Mouse (Mus musculus) heart, embryonic 10.5 days (tissue): ENCODE data around the gene Tmem254b. TPM values are rescaled to one million over a fixed set of nuclear protein-coding genes. Genes with fewer than 3 reads are reported as not detected.
"Not testable (repeated sequence)": the region's sequence is repeated elsewhere in the genome, so short reads cannot be mapped to it uniquely, and the experiment has no call there.

Experiments
- DNase-seq: peaks from one replicate; pipeline ENCODE4 v3.0.0-alpha.2; 2017; ENCODE audit warnings: low spot score
- H3K27ac ChIP-seq: fragments of 300-500 bp; sonication (generic); 2 replicates; pipeline ENCODE4 v1.5.1; 2016; ENCODE audit warnings: mild to moderate bottlenecking
- H3K27me3 ChIP-seq: fragments of 300-500 bp; sonication (generic); 2 replicates; pipeline ENCODE4 v1.6.1; 2016; ENCODE audit warnings: mild to moderate bottlenecking; ENCODE audit not compliant: poor library complexity, insufficient read depth, severe bottlenecking
- H3K36me3 ChIP-seq: fragments of 300-500 bp; sonication (generic); 2 replicates; pipeline ENCODE4 v1.6.1; 2016; ENCODE audit warnings: mild to moderate bottlenecking, moderate library complexity
- H3K4me1 ChIP-seq: fragments of 300-500 bp; sonication (generic); 2 replicates; pipeline ENCODE4 v1.6.1; 2016; ENCODE audit warnings: mild to moderate bottlenecking
- H3K4me3 ChIP-seq: fragments of 300-500 bp; sonication (generic); 2 replicates; pipeline ENCODE4 v1.5.1; 2016; ENCODE audit warnings: mild to moderate bottlenecking, moderate library complexity
- H3K9me3 ChIP-seq: fragments of 300-500 bp; sonication (generic); 2 replicates; pipeline ENCODE4 v1.6.1; 2016; ENCODE audit warnings: mild to moderate bottlenecking, moderate library complexity
- WGBS: fragments of 180-500 bp; shearing (Covaris S2); methylation state at CpG from one replicate; pipeline ENCODE4 v1.1.7; 2016; 5-methylcytosine and 5-hydroxymethylcytosine counted together
- polyA plus RNA-seq: library from polyadenylated mRNA; unstranded; fragments of >200 nt; fragmentation: Nextera tagmentation; extraction: Ambion mirVana; gene quantifications from 2 replicates; pipeline ENCODE4 v1.2.1, GENCODE M21; 2016

Tmem254b gene
- 21.3 and 26.4 TPM in 2 replicates for polyA plus RNA-seq

DNA sequence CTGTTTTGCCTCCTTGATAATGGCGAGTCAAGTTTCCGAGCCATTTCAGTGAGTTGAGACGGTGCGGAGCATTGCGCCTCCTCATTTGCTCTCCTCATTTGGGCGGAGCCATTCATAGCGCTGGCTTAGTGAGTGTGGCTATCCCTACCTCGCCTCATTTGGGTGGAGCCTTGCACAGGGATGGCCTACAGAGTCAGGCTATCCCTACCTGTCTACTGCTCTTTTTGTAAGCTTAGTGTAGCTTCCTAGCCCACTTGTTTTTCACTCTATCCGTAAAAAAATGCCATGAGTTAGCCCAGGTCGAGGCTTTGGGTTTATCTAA lies at the start of gene Tmem254b:
Gene Tmem254b (minus strand): TSS at position 116 of the 322 bp plus-strand sequence.
- no CpG with 5 or more reads among the region's 10 CpGs for WGBS
- H3K27ac ChIP-seq, H3K4me3 ChIP-seq, H3K4me1 ChIP-seq, H3K36me3 ChIP-seq, H3K27me3 ChIP-seq, DNase-seq, H3K9me3 ChIP-seq: not testable (repeated sequence)

DNA sequence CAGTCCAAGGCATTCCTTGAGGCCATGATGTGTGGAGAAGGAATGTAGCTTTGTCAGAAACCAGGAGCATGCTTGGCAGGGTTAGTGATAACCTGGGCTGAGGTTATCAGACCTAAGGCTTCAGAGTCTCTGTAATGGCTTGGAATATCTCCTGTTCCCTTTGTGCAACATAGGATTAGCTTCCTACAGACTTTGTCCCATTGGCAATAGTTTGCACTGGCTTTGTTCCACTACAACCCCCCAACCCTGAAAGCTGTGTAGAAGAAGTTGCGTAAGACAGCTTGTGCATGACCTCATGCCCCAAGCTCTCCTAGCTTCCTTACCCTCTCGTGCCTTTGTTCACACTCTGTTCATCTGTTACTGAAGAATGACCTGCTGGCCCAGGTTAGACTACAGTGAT lies 30.3 kb upstream of the Tmem254b start:
- no CpG with 5 or more reads among the region's 2 CpGs for WGBS

DNA sequence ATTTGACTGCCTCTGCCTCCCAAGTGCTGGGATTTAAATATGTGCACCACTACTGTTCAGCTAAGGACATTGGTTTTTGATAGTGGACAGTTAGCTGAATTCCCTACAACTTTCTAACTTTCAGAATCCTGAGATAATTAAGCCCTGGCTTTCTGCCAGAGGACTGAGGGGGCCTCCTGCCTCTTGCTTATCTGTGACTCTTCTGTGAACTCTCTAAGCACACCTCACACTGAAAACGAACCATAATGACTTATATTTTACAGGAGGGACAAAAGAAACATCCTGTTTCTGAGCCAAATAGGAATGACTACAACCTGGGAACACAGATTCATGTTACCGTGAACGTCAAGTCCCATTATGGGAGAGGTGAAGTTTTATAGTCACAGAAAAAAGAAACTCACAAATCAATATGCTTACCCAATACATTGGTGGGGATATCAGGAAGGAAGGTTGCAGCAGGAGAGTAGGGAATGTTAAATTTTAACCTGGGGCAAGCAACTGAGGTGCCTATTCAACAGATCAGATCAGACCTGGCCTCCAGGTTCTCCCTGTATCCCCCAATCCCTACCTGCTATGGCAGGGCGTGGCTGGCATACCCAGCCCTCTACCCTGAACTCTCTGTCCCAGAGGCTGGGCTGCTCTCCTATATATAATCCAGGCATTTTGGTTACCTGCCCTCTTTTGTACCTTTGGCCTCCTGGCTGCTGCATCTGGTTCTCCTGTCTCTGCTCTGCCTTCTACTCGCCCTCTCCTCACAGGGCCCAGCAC lies 9.6 kb upstream of the Tmem254b start:
- not testable (repeated sequence) for DNase-seq, H3K36me3 ChIP-seq, H3K4me1 ChIP-seq, H3K27ac ChIP-seq, H3K9me3 ChIP-seq, H3K27me3 ChIP-seq, H3K4me3 ChIP-seq
- no CpG with 5 or more reads among the region's 5 CpGs for WGBS

More for the DNA sequence above, 30.3 kb upstream of the Tmem254b start:
- H3K36me3 ChIP-seq, DNase-seq, H3K27me3 ChIP-seq, H3K4me3 ChIP-seq, H3K9me3 ChIP-seq, H3K27ac ChIP-seq, H3K4me1 ChIP-seq: not testable (repeated sequence)

DNA sequence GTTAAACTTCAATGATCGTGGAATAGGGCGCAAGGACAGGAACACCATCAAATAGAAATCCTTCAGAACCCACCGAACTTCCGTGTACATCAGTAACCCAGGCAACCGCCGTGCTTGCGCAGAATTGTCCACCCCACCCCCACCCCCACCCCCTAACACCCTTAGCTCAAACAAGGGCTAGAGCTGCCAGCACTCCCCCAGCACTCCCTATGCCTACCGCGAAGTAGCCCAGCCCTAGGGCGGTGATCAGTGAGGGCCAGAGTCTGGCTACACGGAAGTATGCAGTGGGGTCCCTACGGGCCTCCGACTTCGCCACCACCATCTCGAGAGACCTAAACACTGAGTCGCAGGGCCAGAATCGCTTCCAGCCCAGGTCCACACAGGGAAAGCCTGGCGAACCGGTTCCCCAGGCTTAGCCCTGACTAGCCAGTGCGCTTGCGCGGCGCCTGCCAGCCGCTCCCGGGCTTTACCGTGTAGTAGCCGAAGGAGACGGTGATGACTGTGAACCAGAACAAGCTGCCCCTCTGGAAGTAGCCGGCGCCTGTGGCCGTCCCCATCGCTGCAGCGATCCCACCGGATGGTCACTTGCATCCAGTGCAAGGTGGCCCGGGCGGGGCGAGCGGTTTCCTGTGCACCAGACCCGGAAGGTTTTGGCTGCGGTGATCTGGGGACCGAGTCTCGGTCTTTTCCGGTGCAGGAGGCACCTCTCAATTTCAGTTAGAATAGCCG lies 480 bp downstream of the Tmem254b start:
- WGBS: no CpG with 5 or more reads among the region's 44 CpGs
- not testable (repeated sequence) for H3K4me3 ChIP-seq, H3K27ac ChIP-seq, DNase-seq, H3K9me3 ChIP-seq, H3K4me1 ChIP-seq, H3K27me3 ChIP-seq, H3K36me3 ChIP-seq

DNA sequence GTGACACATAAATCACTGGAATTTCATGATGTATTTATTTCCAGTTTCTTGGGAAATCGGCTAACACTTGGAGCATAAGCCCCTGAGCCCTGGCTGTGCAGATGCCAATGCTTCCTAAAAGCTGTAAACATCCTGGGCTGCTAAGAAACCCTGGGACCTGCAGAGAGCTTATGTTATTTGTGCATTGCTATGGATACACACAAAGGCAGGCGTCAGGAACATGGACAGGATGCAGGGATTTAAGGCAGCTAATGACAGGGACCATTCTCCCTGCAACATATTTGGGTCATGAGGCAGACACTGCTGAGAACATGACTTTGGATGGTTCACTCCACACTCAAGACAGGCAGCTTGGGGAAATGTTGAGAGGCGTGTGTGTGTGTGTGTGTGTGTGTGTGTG lies 9.0 kb downstream of the Tmem254b start:
- H3K4me3 ChIP-seq, H3K36me3 ChIP-seq, DNase-seq, H3K4me1 ChIP-seq, H3K9me3 ChIP-seq, H3K27ac ChIP-seq, H3K27me3 ChIP-seq: not testable (repeated sequence)
- WGBS: no CpG with 5 or more reads among the region's 3 CpGs

DNA sequence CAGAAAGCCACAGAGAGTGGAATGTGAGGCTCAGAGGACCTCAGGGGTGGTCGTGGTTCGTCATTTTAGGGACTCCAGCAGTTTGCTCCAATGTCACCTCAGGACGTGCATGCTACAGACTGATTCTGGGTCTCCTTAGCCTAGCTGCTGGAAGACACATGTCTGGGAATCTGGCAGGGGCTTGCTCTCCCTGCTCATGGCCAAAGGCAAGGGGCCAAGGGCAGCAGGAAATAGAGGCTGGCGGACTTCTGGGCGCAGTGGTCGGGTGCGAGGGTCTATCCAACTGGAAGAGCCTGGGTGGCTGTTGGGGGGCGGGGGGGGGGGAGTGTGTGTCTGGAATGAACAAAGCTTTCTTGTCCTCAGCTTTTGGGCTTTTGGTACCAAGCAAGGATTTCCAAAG lies 18.5 kb downstream of the Tmem254b start:
- H3K4me1 ChIP-seq, H3K36me3 ChIP-seq, H3K4me3 ChIP-seq, H3K27me3 ChIP-seq, H3K27ac ChIP-seq, H3K9me3 ChIP-seq, DNase-seq: not testable (repeated sequence)
- WGBS: no CpG with 5 or more reads among the region's 8 CpGs

DNA sequence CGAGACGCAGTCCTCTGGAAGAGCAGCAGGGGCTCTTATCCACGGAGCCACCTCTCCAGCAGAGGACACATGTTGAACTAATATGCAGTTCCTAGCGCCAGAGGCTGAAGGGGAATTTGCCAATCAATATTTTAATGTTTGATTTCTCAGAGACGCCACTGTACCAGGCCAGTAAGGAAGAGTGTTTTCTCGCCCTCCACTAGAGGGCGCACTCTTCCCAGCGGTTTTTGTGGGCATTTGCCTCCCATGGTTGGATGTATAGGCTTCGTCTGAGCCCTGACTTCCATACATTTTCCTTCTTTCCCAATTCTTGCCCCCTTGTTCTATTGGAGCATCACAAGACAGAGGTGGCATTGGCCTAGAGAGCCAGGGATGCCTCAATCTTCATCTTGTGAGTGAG lies 20.2 kb downstream of the Tmem254b start:
- H3K27me3 ChIP-seq, H3K4me1 ChIP-seq, H3K9me3 ChIP-seq, H3K4me3 ChIP-seq, H3K36me3 ChIP-seq, DNase-seq, H3K27ac ChIP-seq: not testable (repeated sequence)
- WGBS: no CpG with 5 or more reads among the region's 9 CpGs

DNA sequence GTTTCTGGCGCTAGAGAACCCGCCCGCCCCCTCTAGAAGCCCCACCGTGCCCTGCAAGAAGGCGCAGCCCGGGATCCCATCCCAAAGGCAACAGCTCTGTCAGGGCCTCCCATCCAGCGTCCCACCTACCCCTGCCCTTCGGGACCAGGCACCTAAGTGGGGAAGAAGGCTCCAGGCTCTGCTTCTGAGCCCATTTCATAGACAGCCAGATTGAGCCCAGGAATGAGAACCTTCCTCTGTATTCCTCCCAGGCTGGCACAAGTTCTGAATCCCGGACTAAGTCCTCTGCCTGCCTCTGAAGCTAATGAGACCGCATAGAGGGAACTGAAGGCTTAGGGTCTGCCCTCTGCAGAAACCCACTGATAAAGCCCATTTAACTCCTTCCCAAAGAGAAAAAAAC lies 24.5 kb downstream of the Tmem254b start, which contains the start of gene Plac9b:
Gene Plac9b (minus strand): TSS at position 101 of the 400 bp plus-strand sequence.
- H3K27me3 ChIP-seq, DNase-seq, H3K4me1 ChIP-seq, H3K27ac ChIP-seq, H3K9me3 ChIP-seq, H3K36me3 ChIP-seq, H3K4me3 ChIP-seq: not testable (repeated sequence)
- WGBS: no CpG with 5 or more reads among the region's 10 CpGs

DNA sequence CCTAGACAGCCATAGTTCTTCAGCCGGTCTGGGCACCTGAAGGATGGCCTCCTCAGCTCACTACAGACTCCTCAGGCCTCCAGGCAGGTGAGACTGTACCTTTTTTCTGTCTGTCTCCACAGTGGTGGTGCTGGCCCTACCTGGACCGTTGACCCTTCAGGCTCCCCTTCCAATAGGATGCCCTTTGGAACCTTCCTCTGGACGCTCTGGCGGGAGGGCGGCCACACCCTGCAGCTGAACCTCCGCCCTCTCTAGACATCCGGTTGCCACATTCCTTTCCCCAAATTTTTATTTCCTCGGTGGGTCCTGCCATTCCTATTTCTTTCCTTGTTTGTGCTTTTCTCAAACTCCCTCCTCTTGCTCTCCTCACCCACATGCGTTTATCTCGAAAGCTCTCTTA lies 25.2 kb downstream of the Tmem254b start:
- DNase-seq, H3K36me3 ChIP-seq, H3K9me3 ChIP-seq, H3K4me1 ChIP-seq, H3K4me3 ChIP-seq, H3K27me3 ChIP-seq, H3K27ac ChIP-seq: not testable (repeated sequence)
- no CpG with 5 or more reads among the region's 10 CpGs for WGBS

DNA sequence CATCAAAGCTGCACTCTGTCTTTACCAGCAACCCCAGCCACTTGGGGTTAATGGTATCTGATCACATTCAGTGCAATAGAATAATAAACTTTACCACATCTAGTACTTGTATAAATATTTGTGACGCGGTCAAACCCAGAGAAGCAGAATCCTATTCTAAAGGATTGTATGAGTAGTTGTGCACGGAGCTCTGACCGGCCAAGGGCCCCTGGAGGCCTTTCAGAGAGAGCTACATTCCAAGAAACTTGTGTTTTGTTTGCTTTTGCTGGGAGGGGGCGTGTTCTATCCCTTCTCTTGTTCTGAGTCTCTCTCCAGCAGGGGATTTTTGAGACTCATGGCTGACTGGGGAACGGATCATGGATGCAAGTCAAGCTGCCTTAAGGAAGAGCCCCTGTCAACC lies 31.8 kb downstream of the Tmem254b start:
- not testable (repeated sequence) for H3K4me3 ChIP-seq, DNase-seq, H3K9me3 ChIP-seq, H3K4me1 ChIP-seq, H3K27me3 ChIP-seq, H3K36me3 ChIP-seq, H3K27ac ChIP-seq
- WGBS: no CpG with 5 or more reads among the region's 6 CpGs

DNA sequence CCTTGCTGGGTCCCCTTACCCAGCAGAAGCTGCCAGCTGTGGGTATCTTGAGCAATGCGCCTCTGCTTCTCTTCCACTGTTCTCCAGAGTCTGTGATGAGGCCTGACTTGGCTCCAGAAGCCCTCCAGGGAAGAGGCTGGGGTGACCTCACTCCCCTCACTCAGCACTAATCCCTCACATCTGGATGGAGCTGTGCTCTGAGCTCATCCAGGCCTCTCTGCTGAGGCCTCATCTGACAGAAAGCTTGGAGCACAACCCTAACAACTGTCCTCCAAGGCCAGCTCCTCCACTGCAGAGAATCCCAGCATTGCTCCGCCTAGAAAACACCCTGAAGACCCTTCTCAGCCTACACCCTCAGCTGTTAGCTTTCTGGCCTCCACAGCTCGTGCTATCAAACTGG lies 32.9 kb downstream of the Tmem254b start:
- H3K27ac ChIP-seq, H3K9me3 ChIP-seq, H3K27me3 ChIP-seq, H3K4me1 ChIP-seq, DNase-seq, H3K4me3 ChIP-seq, H3K36me3 ChIP-seq: not testable (repeated sequence)
- WGBS: no CpG with 5 or more reads among the region's 3 CpGs

DNA sequence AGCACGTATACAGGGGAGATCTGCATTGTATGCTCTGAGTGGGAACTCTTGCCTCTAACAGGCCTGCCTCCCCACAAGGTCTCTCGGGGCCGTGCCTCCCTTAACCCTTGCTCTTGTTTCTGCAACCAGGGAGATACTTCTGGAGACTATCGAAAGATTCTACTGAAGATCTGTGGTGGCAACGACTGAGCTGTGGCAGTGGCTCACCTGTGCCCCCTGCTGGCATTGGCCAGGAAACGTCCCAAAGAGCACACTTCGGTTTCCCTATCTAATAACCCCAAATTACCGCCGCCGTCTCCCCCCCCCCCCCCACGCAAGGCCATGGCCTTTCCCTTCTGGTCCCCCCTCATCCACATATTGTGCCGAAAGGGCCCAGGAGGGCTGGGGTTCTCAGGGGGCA lies 41.6 kb downstream of the Tmem254b start:
- not testable (repeated sequence) for H3K27ac ChIP-seq, H3K36me3 ChIP-seq, H3K4me3 ChIP-seq, H3K4me1 ChIP-seq, DNase-seq, H3K27me3 ChIP-seq, H3K9me3 ChIP-seq
- no CpG with 5 or more reads among the region's 12 CpGs for WGBS

DNA sequence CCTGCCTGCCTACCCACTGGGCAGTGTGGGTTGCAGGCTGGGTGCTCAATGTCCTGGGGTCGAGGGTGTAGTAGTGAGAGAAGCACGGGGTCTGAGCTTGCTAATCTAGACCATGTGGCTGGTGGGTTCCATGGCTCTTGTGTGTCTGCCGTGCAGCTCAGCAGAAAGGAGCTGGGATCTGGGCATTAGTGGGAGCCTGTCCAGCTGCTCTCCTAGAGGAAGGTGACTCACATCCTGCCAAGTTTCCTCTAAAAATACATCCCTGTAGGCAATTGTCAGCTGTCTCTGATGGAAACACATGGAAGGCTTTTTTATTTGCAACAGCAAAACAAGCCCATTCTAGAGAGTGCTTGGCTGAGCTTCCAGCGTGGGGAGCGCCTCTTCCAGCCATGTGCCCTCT lies 44.4 kb downstream of the Tmem254b start:
- not testable (repeated sequence) for H3K27ac ChIP-seq, H3K27me3 ChIP-seq, H3K9me3 ChIP-seq, DNase-seq, H3K4me1 ChIP-seq, H3K36me3 ChIP-seq, H3K4me3 ChIP-seq
- WGBS: no CpG with 5 or more reads among the region's 5 CpGs

DNA sequence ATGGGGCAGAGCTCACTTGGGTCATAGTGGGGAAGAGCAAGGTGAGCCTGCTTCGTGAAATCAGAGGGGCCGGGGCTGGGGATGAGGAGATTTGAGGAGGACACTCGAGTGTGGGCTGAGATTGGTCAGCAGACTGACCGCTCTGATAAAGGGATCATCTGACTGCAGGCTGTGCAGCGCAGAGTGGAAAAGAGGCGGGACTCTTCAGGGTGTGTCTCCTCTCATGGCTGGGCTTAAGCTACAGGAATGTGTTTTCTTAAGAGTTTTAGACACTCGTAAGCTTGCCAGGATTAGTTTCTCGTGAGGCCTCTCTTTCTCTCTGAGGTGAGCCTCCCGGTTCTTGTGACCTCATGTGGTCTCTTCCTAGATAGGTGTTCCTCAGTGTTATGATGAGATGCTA lies 45.7 kb downstream of the Tmem254b start:
- no CpG with 5 or more reads among the region's 9 CpGs for WGBS
- H3K36me3 ChIP-seq, H3K9me3 ChIP-seq, H3K4me3 ChIP-seq, H3K27me3 ChIP-seq, DNase-seq, H3K4me1 ChIP-seq, H3K27ac ChIP-seq: not testable (repeated sequence)
